Mouse (Mus musculus) hindbrain, embryonic 14.5 days (tissue): ENCODE data around the gene Bcl2l12. TPM values are rescaled to one million over a fixed set of nuclear protein-coding genes. Genes with fewer than 3 reads are reported as not detected.

ENCODE experiments used
- ATAC-seq: fragments of 200-750 bp; cut with Nextera tagmentation; 2 replicates; pipeline ENCODE4 v1.8.0; 2017; ENCODE audit warnings: moderate number of reproducible peaks, mild to moderate bottlenecking, moderate TSS enrichment, moderate library complexity; ENCODE audit not compliant: low FRiP score
- DNase-seq: peaks from one replicate; pipeline ENCODE4 v3.0.0-alpha.2; 2015; ENCODE audit warnings: low spot score
- H3K27ac ChIP-seq: fragments of 300-500 bp; sonication (generic); 2 replicates; pipeline ENCODE4 v1.5.1; 2014; ENCODE audit warnings: mild to moderate bottlenecking, moderate library complexity
- H3K27me3 ChIP-seq: fragments of 300-500 bp; sonication (generic); 2 replicates; pipeline ENCODE4 v1.6.1; 2014; ENCODE audit warnings: mild to moderate bottlenecking, low read length, mixed read lengths; ENCODE audit not compliant: control insufficient read depth, insufficient read depth
- H3K36me3 ChIP-seq: fragments of 300-500 bp; sonication (generic); replicated peaks from 2 replicates; pipeline ENCODE4 v1.6.1; 2014; ENCODE audit not compliant: control insufficient read depth, insufficient read depth
- H3K4me1 ChIP-seq: fragments of 300-500 bp; sonication (generic); replicated peaks from 2 replicates; pipeline ENCODE4 v1.6.1; 2014; ENCODE audit warnings: antibody characterized with exemption, low read length, mixed read lengths; ENCODE audit not compliant: control insufficient read depth, insufficient read depth
- H3K4me2 ChIP-seq: fragments of 300-500 bp; sonication (generic); replicated peaks from 2 replicates; pipeline ENCODE4 v1.6.1; 2014; ENCODE audit warnings: mild to moderate bottlenecking, moderate library complexity
- H3K4me3 ChIP-seq: fragments of 300-500 bp; sonication (generic); replicated peaks from 2 replicates; pipeline ENCODE4 v1.5.1; 2014; ENCODE audit warnings: mild to moderate bottlenecking, low read length
- H3K9ac ChIP-seq: fragments of 300-500 bp; sonication (generic); 2 replicates; pipeline ENCODE4 v1.6.1; 2014
- H3K9me3 ChIP-seq: fragments of 300-500 bp; sonication (generic); 2 replicates; pipeline ENCODE4 v1.6.1; 2016; ENCODE audit warnings: low read length; ENCODE audit not compliant: control insufficient read depth
- WGBS: fragments of 180-500 bp; shearing (Covaris S2); extraction: QIAGEN DNeasy Blood & Tissue Kit; methylation state at CpG from one replicate; pipeline ENCODE4 v1.1.7; 2014; 5-methylcytosine and 5-hydroxymethylcytosine counted together
- polyA plus RNA-seq: library from polyadenylated mRNA; unstranded; fragments of >200 nt; fragmentation: Nextera tagmentation; extraction: Ambion mirVana; gene quantifications from 2 replicates; pipeline ENCODE4 v1.2.1, GENCODE M21; 2014

Bcl2l12 gene
- polyA plus RNA-seq, 1 experiment from 2014 or later, result 12.6 TPM

DNA sequence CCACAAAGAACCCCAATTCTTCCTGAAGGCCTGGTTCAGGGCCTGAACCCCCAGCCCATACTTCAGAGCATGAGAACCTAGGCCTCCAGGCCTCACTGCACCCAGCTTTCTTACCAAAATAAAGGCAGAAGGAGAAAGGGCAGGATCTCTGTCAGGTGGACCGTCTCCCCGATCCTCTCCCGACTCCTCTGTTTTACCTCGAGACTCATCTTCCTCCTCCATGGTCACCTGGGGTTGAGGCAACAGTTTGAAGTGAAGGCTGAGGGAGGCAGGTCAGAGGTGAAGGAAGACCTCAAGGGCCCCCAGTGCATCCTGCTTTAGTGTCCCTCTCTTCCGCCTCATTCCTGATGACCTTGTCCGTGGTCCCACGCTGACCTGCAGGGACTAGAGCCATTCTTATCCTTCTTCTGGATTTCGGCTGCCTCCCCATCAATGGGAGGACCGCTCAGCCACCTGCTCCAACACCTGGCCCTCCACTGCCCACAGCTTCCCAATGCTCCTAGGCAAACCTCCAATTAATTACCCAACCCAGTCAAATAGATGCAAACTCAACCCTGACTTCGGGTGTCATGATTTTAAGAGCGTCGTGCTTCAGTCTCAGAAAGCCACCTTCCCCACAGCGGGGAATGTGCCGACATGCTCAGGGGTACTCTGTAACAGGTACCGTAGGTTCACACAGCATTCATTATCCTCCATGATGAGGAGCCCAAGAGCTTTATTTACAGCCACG is 15.0 kb upstream of the Bcl2l12 start:
- 95% methylated on average over 16 of the region's 16 CpGs for WGBS
- no peak overlapping the region for H3K4me2 ChIP-seq
- no peaks in the 10 kb centered on the region for H3K9me3 ChIP-seq
- H3K36me3 ChIP-seq, result peaks cover 52% of the 10 kb centered on the region
- DNase-seq, result no peak
- no peak overlapping the region for H3K27ac ChIP-seq
- H3K4me1 ChIP-seq, result peaks cover 21% of the 10 kb centered on the region
- no peaks in the 10 kb centered on the region for H3K27me3 ChIP-seq
- no peak overlapping the region for H3K9ac ChIP-seq
- no peak overlapping the region for H3K4me3 ChIP-seq
- no peak for ATAC-seq

DNA sequence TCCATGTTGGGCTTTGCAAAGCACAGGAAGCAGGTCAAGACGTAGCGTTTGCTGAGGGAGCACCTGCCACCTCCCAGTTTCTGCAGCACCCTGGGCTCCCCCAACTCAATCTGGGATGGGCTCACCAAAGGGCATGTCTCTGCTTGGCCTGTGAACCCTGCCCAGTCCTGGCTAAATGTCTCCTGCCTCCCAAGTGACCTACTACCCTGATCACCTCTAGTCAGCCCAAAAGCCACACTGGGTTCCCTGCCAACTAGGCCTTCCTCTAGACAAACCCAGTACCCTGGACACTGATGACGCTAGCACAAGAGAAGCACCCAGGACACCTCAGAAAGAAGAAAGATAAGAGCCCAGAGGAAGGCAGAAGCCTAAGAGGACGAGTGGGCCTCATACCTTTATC is 14.3 kb upstream of the Bcl2l12 start:
- Histone ChIP-seq H3K9me3 (no peaks in the 10 kb centered on the region), H3K9ac (no peak overlapping the region), H3K4me3 (no peak overlapping the region), H3K27ac (no peak overlapping the region), H3K4me2 (no peak overlapping the region), H3K36me3 (peaks cover 59% of the 10 kb centered on the region), H3K27me3 (no peaks in the 10 kb centered on the region), H3K4me1 (peaks cover 21% of the 10 kb centered on the region)
- 82% methylated on average over 4 of the region's 4 CpGs for WGBS
- no peak for ATAC-seq
- DNase-seq, result no peak

DNA sequence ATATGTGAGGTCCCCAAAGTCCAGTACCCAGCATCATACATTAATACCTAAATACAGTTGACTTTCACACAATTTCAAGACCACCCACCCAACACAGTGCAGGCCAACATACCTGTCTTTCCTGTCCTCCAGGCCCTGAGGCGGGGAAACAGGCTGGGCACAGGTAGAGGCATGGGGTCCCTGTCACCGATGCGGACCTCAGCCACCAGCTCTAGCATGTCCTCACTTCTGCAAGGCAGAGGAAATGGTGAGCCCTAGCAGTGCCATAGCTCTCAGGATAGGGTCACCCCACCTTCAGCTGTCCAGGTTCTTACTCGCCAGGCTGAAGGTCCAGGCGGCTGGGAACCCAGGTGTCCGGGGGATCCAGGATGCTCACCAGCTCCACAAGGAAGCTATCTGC is 13.5 kb upstream of the Bcl2l12 start:
- ATAC-seq, result no peak
- H3K4me1 ChIP-seq, result peaks cover 17% of the 10 kb centered on the region
- H3K9ac ChIP-seq, result no peak overlapping the region

DNA sequence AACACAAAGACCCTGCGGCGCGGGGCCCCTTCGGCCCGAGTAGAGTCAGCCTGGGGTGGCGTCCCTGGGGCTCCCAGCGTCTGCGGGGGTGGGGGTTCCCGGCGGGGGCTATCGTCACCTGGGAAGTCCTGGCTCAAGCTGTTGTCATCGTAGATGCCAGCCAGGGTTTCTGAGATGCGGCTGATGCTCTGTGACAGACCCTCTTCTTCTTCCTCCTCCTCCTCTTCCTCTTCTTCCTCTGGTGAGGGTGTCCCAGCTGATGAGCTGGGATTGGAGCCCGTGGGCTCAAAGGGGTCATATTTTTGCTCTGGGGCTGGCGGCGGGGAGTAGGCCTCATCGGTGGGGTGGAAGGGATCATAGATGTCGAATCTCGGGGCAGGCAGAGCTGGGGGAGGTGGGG is 9.9 kb upstream of the Bcl2l12 start:
- Histone ChIP-seq H3K9me3 (no peaks in the 10 kb centered on the region), H3K4me2 (no peak overlapping the region), H3K27me3 (no peaks in the 10 kb centered on the region), H3K4me1 (no peaks in the 10 kb centered on the region), H3K27ac (no peak overlapping the region), H3K36me3 (peaks cover 100% of the 10 kb centered on the region), H3K9ac (no peak overlapping the region), H3K4me3 (no peak overlapping the region)
- ATAC-seq, result no peak
- DNase-seq, result no peak
- WGBS, result 95% methylated on average over 19 of the region's 19 CpGs

More for the DNA sequence above, 13.5 kb upstream of the Bcl2l12 start:
- Histone ChIP-seq H3K9me3 (no peaks in the 10 kb centered on the region), H3K27ac (no peak overlapping the region), H3K36me3 (peaks cover 67% of the 10 kb centered on the region), H3K4me2 (no peak overlapping the region), H3K4me3 (no peak overlapping the region), H3K27me3 (no peaks in the 10 kb centered on the region)
- 96% methylated on average over 6 of the region's 6 CpGs for WGBS
- DNase-seq, result no peak

DNA sequence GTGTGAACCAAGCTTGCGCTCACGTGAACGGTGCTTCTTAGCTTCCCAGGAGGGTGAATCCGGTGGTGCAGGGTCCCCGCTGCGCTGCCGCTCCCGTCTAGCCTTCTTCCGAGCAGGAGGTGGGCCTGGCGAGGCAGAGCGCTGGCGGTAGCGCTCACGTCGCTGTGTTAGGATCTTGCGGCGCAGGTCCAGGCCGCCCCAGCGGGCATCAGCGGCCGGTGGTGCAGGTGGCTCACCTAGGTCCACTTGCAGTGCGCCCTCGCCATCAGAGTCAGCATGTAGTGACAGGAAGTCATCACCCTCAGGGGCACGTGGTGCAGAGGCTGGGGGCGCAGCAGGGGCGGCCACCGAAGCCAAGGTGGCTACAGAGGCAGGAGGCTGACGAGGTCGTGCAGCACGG is 9.3 kb upstream of the Bcl2l12 start:
- Histone ChIP-seq H3K9me3 (no peaks in the 10 kb centered on the region), H3K36me3 (peaks cover 100% of the 10 kb centered on the region), H3K27me3 (no peaks in the 10 kb centered on the region), H3K9ac (no peak overlapping the region), H3K4me3 (no peak overlapping the region), H3K27ac (no peak overlapping the region), H3K4me2 (no peak overlapping the region), H3K4me1 (no peaks in the 10 kb centered on the region)
- ATAC-seq (no peak), DNase-seq (no peak)
- 95% methylated on average over 28 of the region's 30 CpGs for WGBS

DNA sequence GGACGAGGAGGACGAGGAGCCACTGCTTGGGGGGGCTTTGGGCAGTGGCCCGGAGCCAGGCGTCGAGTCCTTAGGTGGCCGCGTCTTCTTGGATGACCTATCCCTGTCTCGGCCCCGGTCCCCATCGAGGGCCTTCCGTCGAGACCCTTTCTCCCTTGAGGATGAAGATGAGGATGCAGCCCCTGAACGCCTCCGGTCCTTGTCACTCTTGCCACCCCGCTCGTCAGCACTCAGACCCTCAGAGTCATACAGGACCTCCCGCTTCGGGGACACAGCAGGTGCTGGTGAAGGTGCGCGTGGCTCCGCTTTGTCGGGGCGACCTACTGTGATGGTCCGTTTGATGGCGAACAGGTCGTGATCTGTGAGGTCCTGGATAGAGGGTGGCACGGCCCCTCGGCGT is 8.6 kb upstream of the Bcl2l12 start:
- no peak overlapping the region for H3K27ac ChIP-seq
- no peaks in the 10 kb centered on the region for H3K4me1 ChIP-seq
- H3K9ac ChIP-seq, result no peak overlapping the region
- 94% methylated on average over 29 of the region's 29 CpGs for WGBS
- H3K9me3 ChIP-seq, result no peaks in the 10 kb centered on the region
- ATAC-seq (no peak), DNase-seq (no peak)
- peaks cover 100% of the 10 kb centered on the region for H3K36me3 ChIP-seq
- no peak overlapping the region for H3K4me2 ChIP-seq
- no peak overlapping the region for H3K4me3 ChIP-seq
- no peaks in the 10 kb centered on the region for H3K27me3 ChIP-seq

DNA sequence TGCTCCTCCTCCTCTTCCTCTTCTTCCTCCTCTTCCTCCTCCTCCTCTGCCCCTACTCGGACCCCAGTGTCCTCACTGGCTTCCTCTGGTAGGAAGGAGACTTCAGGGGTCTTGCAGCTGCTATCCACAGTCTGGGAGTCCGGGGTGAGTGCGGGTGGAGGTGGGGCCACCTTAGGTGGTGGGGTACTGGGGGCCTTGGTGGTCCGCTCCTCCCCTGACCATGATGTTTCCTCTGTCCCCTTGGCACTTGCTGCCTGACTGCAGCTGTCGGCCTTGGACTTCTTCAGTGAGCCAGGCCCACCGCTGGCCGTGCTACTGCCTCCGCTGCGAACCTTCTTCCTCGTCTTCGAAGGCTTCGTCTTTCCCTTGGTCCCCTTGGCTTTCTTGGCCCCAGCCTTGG is 8.0 kb upstream of the Bcl2l12 start:
- WGBS, result 95% methylated on average over 12 of the region's 12 CpGs
- no peaks in the 10 kb centered on the region for H3K27me3 ChIP-seq
- H3K4me1 ChIP-seq, result no peaks in the 10 kb centered on the region
- no peak overlapping the region for H3K4me3 ChIP-seq
- H3K27ac ChIP-seq, result no peak overlapping the region
- peaks cover 100% of the 10 kb centered on the region for H3K36me3 ChIP-seq
- no peak overlapping the region for H3K9ac ChIP-seq
- no peak overlapping the region for H3K4me2 ChIP-seq
- no peaks in the 10 kb centered on the region for H3K9me3 ChIP-seq
- ATAC-seq (no peak), DNase-seq (no peak)

DNA sequence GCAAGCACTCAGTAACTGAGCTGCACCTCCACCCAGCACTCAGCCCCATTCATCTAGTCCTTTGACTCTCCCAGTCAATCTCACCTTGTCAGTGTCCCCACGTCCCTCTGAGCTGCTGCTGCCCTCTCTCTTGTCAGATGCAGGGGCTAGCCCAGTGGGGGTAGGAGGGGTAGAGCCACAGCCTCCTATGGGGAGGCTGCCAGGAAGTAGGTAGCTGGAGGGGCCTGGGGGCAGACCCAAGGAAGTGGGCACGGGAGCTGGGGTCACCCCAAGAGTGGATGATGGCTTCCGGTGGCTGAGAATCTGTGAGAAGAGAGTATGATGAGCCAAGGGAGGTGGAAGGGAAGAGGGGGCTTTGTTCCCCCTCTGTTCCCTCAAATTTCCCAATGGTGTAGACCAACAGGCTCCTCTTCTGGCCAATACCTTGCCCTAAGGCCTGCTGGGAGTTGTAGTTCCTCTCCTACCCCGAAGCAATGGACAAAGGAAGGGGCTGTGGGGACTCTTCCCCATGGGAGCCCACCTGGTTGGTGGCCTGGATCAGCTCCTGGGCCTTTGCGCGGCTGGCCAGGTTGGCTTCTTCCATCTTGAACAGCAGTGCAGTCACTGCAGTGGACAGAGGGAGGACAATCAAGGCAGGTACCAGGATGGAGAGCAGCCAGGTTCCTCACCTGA is 6.9 kb upstream of the Bcl2l12 start:
- no peaks in the 10 kb centered on the region for H3K9me3 ChIP-seq
- no peak overlapping the region for H3K27ac ChIP-seq
- 88% methylated on average over 6 of the region's 6 CpGs for WGBS
- H3K27me3 ChIP-seq, result no peaks in the 10 kb centered on the region
- no peak overlapping the region for H3K4me2 ChIP-seq
- H3K4me1 ChIP-seq, result no peaks in the 10 kb centered on the region
- DNase-seq (no peak), ATAC-seq (no peak)
- H3K4me3 ChIP-seq, result no peak overlapping the region
- no peak overlapping the region for H3K9ac ChIP-seq
- peaks cover 100% of the 10 kb centered on the region for H3K36me3 ChIP-seq

DNA sequence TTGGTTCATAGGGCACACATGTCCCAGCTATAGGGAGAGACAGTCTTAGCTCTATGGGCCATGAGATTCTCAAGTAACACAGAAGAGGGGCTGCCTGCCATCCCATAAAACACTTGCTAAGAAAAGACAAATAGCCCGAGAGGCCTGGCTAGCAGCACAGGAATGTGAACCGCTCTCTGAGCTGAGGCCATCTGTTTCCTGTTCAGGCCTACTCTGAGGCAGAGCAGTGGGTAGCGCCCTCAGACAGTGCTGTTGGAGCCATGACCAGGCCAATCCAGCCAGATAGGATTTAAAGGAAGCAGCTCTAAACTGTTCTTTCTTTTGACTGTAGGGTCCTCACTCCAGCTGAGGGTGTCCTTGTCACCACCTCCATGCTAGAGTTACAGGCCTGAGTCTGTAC is 6.0 kb upstream of the Bcl2l12 start:
- ATAC-seq (no peak), DNase-seq (no peak)
- Histone ChIP-seq H3K9ac (no peak overlapping the region), H3K36me3 (peaks cover 98% of the 10 kb centered on the region), H3K27me3 (no peaks in the 10 kb centered on the region), H3K27ac (no peak overlapping the region), H3K4me3 (no peak overlapping the region), H3K4me2 (no peak overlapping the region), H3K4me1 (no peaks in the 10 kb centered on the region), H3K9me3 (no peaks in the 10 kb centered on the region)
- 86% methylated on average over 3 of the region's 3 CpGs for WGBS
